Mouse (Mus musculus): ENCODE data around the gene Bola1. TPM values are rescaled to one million over a fixed set of nuclear protein-coding genes. Genes with fewer than 3 reads are reported as not detected.
"Not testable (repeated sequence)": the region's sequence is repeated elsewhere in the genome, so short reads cannot be mapped to it uniquely, and the experiment has no call there.

The Bola1 gene
- total RNA-seq, 2 experiments from 2014 or later: 28.6 to 31.3 TPM

DNA sequence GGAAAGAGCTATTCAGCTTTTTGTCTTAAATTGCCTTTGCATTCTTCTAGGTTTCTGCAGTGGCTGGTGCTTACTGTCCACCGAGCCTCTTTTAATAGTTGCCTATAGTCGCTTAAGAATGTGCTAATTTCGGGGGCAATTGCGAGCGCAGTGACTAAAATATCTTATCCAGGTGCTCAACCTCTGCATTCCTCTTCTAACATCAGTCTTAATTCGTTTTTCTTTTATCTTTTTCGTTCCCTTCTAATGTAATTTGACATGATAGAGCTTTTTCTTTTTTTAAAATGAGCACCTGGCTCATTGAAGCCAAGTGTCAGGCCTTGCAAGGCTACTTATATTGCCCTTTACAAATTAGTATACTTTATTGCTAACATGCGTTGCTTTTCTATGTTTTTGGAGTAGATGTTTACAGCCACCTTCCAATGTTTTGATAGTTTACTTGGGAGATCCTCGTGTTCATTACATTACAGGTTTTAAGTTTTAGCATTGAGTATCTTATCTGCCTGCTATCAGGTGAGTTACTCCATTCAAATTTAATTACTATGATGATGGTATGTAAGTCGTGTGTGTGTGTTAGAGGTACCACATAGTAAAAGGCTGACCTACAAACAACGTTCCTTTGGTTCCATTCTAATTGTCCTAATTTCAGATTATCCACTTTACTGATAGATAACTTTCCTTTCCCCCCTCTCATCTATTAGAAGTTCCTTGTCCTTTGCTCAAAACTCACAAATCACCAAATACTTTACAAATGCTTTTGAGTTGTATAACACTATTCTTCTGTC is 28.0 kb upstream of the Bola1 start:
- no peak for DNase-seq

DNA sequence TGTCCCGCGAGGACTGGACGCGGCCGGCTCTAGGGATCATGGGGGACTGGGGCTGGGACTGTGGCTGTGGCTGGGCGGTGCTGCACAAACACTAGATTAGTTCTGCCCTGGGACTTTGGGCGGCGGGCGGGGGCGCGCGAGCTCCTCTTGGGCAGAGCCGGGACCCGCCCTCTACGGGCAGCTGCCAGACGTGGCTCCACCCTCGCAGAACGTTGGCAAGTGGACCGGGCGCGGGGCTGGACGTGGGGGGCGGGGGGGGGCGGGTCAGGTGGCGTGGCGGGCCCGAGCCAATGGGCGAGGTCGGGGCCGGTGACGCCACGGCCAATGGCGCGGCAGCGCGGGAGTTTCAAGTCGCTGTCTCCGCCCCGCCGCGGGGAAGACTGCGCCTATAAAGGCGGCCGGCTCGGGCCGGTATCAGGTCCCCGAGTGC is 26.9 kb upstream of the Bola1 start, which contains the start of gene Hist2h3c1:
Gene Hist2h3c1 (plus strand): TSS at position 259 of the 430 bp plus-strand sequence.
- DNase-seq: not testable (repeated sequence)

DNA sequence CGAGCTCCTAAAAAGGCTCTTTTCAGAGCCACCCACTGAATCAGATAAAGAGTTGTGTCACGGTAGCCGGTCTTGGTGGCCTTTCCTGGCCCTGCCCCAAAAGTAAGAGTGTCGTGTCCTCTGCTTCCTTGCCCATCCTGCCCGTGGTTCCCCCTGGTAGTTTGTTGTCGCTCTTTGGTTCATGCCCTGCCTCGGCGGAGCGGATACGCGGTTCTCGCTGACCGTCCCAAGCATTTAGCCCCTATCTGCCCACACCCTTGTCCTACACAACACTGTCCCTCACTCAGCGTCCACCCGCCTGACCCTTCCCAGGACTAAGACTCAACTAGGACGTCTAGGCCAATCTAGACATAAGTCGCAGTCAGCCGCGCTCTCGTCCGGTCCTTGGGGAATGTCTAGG is 26.5 kb upstream of the Bola1 start:
- not testable (repeated sequence) for DNase-seq

DNA sequence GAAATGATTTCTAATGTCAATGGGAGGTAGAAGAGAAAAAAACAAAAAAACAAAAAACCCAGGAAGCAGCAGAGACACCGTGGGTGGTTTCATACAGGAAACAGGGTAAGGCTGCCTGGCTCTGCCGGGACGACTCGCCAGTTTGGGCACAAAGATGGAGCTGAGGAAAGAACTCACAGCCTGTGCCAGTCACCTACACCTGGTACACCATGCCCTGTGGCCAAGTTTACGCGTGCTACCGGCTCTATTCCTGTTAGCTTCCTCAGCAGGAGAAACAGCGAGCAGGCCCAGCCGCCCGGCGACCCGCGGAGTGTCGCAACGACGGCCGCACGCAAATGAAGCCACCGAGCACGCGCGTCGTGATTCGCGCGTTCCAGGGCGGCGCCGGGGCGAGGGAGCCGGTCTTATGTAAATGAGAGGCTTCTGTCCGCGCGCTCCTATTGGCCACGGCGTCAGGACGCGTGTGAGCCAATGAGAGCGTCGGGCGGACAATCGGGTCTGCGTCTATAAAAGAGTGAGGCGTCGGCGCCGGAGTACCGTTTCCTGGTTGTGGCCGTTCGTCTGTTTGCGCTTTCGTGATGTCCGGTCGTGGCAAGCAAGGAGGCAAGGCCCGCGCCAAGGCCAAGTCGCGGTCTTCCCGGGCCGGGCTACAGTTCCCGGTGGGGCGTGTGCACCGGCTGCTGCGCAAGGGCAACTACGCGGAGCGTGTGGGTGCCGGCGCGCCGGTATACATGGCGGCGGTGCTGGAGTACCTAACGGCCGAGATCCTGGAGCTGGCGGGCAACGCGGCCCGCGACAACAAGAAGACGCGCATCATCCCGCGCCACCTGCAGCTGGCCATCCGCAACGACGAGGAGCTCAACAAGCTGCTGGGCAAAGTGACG is 25.7 kb upstream of the Bola1 start, which contains the start of gene Hist2h2aa1:
Gene Hist2h2aa1 (plus strand): TSS at position 495 of the 884 bp plus-strand sequence.
- DNase-seq: peak; percentile 88

DNA sequence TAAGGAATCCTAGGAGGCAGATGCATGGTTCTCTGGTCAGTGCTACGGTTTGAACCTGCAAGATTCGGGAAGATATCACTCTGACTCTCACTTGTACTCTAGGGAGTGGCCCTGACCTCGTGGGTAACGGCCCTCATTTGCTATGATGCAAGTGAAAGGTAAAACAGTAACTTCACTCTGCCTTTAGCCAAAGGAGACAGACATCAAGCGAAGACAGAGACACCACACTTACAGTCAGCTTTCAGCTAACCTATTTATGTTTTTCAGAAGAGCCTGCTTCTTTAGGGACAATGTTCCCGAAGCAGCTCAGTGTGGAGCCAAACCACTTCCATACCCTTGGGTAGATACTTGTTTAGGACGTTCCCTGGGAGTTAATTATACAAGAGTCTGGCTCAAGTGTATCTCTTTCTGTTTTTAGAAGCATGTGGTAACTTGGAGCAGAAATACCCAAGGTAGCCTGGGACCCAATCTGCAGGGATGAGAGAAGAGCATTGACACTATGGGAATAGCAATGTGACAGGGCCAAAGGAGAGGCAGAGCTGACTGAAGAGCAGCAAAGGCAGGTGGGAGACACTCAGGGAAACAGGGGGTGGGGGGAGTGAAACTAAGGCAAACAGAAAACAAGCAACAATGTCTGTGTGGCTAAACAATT is 24.5 kb upstream of the Bola1 start:
- no peak for DNase-seq

DNA sequence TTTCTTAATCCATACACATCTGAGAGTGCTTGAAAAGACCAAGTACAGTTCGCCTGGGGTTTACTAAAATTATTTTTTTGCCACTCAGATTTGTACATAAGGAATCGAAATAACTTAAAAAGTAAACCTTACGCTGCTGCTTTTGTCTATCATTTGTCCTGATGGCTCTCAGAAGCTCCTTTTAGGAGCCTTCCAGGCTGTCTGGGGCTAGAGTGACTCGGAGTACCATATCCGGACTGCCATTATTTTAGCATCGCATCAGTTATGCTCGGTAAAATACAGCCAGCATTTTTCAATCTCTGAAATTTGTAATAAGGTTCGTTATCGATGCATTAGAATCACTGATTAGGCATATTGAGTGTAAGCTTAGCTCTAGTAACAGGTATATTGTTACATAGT is 21.3 kb upstream of the Bola1 start:
- no peak for DNase-seq

DNA sequence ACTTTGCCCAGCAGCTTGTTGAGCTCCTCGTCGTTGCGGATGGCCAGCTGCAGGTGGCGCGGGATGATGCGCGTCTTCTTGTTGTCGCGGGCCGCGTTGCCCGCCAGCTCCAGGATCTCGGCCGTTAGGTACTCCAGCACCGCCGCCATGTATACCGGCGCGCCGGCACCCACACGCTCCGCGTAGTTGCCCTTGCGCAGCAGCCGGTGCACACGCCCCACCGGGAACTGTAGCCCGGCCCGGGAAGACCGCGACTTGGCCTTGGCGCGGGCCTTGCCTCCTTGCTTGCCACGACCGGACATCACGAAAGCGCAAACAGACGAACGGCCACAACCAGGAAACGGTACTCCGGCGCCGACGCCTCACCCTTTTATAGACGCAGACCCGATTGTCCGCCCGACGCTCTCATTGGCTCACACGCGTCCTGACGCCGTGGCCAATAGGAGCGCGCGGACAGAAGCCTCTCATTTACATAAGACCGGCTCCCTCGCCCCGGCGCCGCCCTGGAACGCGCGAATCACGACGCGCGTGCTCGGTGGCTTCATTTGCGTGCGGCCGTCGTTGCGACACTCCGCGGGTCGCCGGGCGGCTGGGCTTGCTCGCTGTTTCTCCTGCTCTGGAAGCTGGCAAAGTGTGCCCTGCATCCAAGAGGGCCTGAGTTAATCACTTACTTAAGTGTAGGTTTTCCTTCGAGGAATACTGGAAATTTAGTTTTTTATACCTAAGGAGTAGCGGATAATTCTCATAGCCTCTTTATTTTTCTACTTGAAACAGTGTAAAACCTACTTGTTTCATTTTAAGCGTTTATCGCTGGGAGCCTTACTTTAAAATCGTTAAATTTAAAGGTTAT is 20.7 kb upstream of the Bola1 start, which contains the start of gene Hist2h2aa2:
Gene Hist2h2aa2 (minus strand): TSS at position 328 of the 850 bp plus-strand sequence.
- DNase-seq: peak; percentile 96

DNA sequence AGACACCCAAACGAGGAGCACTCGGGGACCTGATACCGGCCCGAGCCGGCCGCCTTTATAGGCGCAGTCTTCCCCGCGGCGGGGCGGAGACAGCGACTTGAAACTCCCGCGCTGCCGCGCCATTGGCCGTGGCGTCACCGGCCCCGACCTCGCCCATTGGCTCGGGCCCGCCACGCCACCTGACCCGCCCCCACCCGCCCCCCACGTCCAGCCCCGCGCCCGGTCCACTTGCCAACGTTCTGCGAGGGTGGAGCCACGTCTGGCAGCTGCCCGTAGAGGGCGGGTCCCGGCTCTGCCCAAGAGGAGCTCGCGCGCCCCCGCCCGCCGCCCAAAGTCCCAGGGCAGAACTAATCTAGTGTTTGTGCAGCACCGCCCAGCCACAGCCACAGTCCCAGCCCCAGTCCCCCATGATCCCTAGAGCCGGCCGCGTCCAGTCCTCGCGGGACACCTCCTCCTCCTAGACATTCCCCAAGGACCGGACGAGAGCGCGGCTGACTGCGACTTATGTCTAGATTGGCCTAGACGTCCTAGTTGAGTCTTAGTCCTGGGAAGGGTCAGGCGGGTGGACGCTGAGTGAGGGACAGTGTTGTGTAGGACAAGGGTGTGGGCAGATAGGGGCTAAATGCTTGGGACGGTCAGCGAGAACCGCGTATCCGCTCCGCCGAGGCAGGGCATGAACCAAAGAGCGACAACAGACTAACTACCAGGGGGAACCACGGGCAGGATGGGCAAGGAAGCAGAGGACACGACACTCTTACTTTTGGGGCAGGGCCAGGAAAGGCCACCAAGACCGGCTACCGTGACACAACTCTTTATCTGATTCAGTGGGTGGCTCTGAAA is 19.7 kb upstream of the Bola1 start, which contains the start of gene Hist2h3c2:
Gene Hist2h3c2 (minus strand): TSS at position 174 of the 840 bp plus-strand sequence.
- DNase-seq: peak; percentile 65

DNA sequence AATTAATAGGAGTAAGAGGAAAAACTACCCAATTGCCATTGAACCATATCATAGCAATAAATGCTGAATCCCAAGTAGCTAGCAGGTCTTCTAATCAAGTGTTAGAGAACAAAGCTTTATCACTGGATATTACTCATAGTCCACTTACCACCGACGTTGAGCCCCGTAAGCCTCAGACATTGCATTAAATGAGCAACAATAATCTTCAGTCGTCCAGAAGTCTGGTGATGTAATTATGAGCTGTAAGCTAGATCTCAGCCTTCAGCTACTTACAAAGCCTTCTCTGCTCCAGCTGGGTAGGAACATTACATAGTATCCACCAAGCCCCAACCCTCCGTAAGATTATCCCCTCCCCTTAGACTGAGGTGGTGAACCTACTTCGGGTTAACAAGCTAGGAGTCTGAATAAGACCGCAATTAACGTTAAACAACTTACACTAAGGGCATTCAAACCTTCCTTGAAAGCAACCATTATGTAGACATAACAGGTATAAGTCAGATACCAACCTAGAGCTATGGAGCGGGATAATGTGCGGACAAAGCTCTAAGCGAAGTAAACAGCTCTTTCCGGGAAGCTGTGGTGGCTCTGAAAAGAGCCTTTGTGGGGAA is 18.5 kb upstream of the Bola1 start:
- DNase-seq: no peak

DNA sequence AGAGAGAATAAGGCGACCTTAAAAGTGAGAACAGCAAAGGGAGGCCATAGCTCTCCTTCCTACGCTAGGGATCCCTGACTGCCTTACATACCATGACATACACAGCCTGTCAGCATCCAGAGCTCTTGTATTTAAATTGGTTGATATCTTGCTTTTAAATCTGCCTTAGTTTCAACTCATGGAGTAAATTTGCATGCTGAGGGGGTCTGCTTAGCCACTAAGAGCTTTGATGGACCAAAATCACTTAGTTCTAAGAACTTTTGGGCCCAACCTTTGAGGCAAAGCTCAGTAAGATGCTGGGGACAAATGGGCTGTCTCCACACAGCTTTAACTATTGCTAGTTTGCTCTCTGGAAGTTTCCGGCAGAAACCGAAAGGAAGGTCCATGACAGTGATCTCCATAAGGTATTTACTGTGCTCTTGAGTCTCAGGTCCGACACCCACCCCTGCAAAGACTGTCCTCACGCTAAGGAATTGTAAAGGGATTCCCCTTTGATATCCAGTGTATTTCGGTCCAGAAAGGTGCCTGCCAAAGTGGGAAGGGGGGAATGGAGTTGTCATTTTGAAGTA is 17.9 kb upstream of the Bola1 start:
- no peak for DNase-seq

DNA sequence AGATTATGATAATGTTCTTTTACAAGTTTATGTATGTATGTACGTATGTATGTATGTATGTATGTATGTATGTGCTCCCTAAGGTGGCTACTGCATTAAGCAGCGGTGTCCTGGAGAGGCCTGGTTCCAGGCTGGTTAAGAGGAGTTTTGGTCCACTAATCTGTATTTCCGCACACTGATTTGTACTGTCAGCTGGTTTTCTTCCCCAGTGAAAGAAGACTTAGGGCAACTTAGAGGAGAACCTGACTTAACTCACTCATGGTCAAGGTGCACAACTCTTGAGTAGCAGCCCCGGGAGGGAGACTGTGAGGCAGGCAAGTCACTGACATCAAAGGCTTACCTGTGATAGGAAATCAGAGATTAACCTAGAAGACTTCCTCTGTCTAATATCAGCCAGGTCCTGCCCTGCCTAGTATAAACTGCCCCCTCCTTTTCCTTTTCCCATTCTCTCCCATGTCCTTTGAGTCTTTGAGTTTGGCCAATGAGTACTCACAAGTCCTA is 17.4 kb upstream of the Bola1 start:
- no peak for DNase-seq

DNA sequence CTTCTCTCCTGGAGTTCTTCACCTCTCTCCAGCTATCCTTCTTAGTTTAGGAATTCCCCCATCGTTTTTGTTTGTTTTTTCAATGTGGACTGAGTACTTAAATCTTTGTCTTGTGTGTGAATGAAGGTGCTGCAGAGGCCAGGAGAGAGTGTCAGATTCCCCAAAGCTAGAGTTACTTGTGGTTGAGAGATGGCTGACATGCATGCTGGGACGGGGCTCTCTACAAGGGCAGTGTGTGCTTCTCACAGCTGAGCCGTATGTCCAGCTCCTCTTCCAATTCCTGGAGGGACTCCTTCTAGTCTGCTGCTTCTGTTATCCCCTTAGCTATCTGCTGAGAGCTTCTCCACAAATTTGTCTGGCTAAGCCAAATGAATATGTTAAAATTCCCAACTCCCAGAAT is 16.3 kb upstream of the Bola1 start:
- no peak for DNase-seq

DNA sequence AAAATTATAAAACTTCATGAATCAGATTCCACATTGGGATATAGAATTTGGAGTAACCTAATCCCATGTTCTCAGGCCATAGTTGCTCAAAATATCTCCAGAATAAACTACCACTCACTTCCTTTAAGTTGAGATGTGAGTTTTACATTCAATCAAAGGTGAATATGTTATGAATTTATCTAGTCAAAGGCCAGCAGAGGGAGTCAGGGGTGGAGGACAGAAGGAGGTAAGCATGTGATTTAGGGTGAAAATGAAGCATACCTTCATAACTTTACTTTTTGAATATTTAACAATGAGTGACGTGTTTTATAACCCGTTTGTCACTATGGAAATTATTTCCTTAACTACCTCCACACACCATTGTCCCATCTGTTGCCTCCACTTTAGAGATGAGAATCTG is 15.4 kb upstream of the Bola1 start:
- DNase-seq: no peak

DNA sequence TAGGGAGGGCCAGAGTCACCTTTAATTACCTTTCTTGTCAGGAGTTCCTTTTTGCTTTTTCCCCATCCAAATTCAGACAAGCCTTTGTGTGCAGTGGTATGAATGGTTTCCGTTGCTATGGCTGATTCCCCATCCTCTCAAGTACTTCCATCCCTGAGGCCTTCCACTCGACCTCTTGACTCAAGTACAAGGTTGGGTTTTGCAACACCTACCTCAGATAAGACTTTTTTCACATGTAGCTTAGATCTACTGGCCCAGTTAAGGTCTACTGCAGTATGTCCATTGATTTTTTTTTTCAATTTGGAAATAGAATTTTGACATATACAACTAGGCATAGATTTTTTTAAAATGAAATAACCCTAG is 12.2 kb upstream of the Bola1 start:
- DNase-seq: no peak

DNA sequence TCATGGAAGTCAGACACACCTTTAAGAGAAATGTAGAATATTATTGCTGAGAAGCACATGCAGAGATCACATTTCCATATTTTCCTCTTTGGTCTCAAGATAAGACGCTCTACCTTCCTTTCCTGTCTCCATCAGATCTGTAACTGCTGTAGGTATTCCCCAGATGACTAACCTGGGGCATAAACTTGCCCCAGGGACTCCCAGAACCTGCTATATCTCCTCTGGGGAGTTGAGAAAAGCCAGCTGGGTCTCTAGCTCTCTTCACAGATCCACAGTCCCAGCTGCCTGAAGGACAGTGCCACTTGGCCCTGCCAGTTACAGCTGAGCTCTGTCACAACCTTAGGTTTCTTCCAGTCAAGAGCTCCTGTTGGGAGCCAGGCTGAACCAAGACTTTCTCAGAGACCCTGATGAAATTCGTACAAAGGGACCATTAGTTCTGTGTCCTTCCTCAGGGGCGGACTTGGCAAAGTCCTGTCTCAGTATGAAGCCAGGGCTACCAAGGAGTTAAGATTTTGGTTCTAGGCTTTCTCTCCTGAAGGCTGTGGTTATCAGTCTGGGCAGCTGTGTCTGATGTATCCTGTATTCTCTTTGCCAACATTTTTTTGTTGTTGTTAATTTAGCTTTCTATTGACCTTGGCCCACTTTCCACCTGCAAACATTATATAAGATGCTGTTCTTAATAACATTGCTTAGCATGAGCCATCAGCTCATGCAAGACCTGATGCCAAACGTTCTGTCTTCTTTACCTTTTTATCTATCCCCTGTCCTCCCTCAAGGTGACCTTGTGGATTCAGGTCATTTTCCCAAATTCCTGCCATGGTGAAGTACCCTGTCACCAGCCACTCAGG is 11.6 kb upstream of the Bola1 start:
- no peak for DNase-seq

DNA sequence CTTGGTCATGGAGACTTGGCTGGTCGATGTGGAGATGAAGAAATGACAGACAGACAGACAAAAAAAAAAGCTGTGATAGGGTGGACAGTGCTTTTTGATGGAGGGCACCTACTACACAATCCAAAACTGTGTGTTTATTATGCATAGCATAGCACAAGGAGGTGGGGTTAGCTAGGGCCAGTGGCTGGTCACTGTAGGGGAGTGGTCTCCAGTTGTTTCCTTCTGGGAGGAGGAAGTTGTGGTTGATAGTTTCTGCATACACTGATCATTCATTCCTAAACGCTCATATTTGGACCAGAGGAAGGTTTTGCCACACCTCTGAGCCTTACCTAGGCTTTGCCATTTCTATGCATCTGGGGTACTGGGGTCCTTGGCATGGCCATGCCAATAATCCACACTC is 10.9 kb upstream of the Bola1 start:
- no peak for DNase-seq

DNA sequence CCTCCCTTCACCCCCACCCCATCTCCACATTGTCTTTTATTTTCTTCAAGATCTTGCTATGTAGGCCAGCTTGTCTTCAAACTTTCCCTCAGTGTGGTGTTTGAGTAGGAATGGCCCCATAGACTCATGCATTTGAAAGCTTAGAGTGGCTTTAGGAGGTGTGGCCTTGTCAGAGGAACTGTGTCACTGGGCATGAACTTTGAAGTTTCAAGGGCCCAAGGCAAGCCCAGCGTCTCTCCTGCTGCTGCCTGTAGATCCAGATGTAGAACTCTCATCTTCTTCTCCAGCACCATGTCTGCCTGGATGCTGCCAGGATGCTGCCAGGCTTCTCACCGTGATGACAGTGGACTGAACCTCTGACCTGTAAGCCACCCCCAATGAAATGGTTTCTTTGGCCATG is 9.3 kb upstream of the Bola1 start:
- DNase-seq: no peak
